Mouse (Mus musculus) gastrocnemius, postnatal 25 days (tissue): ENCODE results near the gene Crlf1. TPM values are rescaled to one million over a fixed set of nuclear protein-coding genes. Genes with fewer than 3 reads are reported as not detected.

Experiments
- DNase-seq: peaks from one replicate; pipeline ENCODE4 v3.0.0; 2022
- total RNA-seq, 2 experiments: library from RNA; stranded (reverse); gene quantifications; 1 replicate in 1 of 2; 2 replicates in 1 of 2; pipeline ENCODE4 v1.2.3; 2021

Crlf1 gene
- total RNA-seq, 2 experiments from 2014 or later: 1.7 to 3.8 TPM

DNA sequence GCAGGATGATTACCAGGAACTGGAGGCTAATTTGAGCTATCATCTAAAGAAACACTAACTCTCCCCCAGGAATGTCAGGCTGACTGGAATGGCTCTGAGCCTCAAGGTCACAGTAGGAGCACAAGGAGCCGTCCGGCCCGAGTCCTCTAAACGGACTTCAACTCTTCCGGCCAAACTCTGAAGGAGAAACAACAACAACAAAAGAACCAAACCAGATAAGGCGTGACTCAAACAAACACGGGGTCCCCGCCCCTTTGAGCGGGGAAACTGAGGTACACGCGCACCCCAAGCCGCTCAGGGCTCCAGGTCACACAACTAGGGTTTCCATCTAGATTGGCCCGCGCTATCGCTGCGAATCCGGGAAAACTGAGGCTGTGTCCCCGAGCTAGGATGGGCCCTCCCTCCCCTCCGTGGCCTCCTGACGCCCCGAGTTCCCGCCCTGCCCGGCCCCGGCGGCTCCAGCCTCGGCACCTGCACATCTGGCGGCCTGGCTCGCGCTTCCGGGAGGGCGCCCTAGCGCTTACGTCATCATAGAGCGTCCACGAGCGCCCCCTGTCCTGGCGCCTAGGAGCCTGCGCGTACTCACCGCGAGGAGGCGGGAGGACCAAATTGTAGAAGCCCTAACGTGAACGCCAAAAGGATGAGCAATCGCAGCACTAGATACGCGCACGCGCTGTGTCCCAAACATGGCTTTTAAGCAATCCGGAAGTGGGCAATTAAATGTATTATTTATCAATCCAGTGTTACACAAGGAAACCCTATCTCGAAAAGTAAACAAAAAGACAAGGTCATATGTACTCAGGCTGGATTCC, 29.8 kb downstream of the Crlf1 start:
- DNase-seq: peak; percentile 95

DNA sequence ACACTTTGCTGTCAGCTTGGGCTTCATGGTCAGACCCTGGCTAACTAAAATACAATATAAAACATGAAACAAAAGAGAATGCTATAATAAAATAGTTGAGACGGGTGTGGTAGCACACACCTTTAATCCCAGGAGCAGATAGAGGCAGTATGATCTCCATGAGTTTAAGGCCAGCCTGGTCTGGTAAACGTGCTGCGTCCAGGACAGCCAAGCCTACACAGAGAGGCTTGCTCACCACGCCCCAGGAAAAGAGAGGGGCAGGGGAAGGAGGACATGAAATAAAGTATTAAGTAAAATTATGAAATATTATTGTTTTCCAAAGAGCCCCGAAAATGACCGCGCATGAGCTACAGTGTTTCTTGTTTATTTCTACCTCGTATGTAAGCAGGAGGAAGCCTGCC, 34.2 kb downstream of the Crlf1 start:
- DNase-seq: no peak

DNA sequence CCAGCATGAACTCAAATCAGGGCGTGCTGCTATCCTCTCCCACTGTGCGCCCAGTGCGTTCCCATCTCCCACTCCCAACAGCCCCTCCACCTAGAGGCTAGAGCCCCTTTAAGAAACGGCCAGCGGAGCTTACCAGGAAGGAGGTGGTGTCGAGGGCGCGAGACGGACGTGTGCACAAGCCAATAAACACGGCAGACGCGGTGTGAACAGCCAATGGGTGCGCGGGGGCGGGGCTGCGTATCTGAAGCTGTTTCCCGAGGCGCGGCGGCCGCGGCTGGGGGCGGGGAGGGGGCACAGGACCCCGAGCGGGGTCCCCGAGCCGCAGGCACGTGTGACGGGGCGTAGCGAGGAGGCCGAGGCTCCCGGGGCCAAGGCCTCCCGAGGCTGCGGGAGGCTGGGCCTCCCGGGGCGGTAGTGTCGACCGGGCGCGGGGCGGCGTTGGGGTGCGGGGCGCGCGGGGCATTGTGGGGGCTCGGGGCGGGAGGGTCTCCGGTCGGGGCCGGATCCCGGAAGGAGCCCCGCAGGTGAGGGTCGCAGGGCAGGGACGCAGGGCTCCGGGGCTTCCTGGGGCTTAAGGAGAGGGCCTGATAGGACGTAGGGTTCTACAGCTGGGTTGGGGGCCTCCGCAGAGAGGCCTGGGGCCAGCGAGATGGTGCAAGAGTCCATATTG, 34.7 kb downstream of the Crlf1 start, which contains the start of the genes Fkbp8 and Kxd1:
Fkbp8 (plus strand) TSS at position 213 of the 670 bp plus-strand sequence.
Kxd1 (minus strand) TSS at position 445 of the 670 bp plus-strand sequence.
- peak; percentile 97 for DNase-seq

DNA sequence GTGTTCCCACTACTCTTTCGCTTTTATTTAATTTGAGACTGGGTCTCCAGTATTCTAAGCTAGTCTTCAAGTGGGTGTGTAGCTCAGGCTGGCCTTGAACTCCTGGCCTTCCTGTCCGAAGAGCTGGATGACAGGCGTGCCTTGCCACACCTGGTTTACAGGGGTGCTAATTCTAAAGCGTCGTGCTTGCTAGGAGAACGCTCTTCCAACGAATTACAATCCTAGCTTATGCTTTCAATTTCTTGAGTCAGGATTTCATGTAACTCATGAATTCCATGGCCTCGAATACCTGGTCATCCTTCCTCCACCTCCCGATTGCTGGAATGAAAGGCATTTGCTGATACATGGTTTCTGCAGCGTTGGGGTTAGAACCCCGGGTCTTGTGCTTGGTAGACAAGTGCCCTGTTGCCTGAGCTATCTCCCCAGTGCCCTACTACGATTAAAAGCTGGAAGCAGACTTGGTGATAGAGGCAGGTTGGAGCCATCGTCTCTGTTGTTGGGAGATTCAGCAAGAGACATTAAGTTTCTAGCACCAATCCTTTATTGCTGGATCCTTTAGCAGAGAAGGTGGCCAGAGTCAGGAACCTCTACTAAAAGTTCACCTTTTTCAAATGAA, 35.3 kb downstream of the Crlf1 start:
- DNase-seq: no peak

DNA sequence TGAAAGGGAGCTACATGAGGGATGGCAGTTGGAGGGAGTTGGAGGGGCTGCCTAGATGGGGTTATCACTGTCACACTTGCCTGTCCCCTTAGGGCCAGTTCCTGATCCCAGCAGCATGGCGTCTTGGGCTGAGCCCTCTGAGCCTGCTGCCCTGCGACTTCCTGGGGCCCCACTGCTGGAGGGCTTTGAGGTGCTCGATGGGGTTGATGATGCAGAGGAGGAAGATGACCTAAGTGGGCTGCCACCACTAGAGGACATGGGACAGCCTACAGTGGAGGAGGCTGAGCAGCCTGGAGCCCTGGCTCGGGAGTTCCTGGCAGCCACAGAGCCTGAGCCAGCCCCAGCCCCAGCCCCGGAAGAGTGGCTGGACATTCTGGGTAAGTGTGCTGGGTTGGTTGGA, 36.3 kb downstream of the Crlf1 start:
- DNase-seq: no peak

DNA sequence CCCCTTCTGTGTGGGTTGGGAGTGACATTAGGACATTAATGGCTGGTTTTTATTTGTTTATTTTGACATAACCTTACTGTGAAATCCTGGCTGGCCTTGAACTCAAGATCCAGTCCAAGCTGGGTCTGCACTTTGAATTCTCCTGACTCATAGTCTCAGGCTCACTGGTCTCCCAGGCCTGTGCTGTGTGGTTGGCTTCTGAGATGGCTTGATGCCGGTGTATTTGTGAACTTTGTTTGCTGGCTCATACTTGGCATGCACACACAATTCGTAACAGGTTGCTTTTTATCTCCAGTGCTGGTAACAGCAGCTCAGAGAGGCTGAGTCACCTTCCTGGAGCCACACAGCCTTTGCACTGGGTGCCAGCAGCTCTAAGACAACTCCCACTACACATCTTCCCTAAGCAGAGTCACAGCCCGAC, 36.8 kb downstream of the Crlf1 start:
- DNase-seq: no peak

DNA sequence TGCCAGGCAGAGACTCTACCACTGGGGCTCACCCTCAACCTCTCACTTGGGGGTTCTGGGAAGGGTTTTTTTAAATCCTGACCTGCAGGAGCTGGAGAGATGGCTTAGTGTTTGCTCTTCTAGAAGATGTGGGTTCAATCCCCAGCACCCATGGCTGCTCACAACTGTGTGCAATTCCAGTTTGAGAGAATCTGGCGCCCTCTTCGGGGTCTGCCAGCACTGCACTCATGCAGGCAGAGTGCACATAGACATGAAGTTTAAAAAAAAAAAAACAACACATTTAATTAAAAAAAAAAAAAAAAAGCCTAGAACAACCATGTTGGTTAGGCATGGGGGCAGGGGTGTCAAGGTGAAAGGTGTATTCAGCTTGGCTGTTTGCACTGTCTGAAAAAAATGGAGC, 37.4 kb downstream of the Crlf1 start:
- DNase-seq: no peak

DNA sequence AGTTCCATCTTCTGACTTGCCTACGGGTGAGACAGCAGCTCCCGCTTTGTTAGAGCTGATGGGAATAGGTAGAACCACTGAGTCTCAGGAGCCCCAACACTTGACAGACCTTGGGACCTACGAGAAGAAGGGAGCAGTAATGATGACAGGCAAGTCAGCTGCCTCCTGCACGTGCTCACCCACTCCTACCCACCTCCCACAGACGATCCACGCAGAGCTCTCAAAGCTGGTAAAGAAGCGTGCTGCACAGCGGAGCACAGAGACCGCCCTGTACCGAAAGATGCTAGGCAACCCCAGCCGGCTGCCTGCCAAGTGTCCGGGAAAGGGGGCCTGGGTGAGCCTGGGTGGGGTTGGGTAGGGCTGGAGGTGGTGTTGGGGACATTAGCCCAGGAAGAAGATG, 41.3 kb downstream of the Crlf1 start:
- no peak for DNase-seq

DNA sequence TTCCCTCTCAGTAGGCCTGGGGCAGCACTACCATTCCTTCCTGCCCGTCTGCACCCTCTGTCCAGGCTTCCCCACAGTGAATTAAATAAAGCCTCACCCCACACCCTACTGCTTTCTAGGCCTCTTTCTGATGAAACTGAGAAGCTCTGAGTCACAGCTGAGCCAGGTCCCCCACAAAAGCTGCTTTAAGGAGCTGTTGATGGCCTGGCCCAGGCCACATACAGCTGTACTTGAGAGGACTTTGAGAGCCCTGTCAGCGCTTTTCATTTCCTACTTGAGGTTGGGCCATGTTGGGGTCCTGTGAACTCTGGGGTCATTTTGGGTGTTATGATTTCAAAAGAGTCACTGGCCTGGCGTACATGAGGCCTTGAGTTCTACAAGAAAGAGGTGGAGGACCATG, 42.3 kb downstream of the Crlf1 start:
- DNase-seq: no peak

DNA sequence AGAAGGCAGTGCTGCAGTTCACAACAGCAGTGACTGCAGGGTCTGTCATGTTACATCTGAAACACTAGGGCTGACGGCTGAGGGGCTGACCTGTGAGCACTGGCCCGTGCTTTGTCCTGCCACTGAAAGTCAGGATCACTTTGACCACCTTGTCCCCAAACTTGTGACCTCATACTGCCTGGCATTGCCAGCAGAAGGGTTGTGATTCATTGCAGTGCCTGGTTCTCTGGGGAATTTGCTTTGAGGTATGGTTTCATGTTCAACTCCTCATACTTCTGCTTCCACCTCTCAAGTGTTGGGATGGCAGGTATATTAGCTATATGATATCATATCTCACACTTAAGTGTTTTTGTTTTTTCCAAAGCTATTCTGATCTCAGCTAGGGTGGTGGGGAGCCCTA, 42.7 kb downstream of the Crlf1 start:
- no peak for DNase-seq

DNA sequence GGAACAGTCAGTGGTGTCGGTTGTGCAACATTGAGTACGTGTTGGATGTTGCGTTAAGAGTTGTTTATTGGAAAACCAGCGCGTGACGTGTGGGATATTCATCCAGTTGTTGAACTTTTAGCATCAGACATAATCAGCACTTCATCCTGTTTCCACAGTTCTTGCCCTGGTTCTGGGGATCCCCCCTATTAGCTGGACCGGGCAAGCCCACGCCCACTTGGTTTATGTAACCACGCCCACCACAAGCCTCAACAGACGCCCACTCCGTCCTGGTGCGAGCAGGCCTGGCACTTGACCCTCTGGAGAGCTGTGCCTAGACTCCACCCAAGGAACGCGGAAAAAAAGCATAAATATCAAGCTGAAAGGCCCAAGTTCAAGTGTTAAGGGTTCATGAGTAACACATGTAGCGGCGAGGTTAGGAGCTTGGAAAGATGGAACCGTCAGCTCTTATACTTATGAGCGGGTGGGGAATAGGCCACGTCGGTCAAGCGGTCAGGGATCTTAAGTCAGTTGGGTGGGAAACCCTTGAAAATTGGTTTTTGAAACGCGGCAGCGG, 45.1 kb downstream of the Crlf1 start:
- peak; percentile 69 for DNase-seq

DNA sequence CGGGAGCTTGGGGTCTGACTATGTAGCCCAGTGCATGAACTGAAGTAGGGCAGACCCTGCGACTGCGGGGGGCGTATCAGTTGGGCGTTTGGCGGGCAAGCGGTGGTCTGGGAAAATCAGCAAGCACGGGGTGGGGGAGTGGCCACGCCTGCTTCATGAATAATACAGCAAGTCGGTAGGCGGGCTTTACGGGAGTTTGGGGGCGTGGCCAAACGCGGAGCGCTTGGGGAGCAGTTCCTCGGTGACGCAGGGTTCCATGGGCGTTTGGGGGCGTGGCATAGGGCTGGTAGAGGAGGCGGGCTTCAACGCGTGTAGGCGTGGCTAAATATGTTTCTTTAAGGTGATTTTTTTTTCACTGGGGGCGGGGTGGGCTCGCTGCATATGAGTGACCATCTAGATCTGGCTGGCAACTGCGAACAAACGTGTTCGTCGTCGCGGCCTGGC, 45.7 kb downstream of the Crlf1 start:
- DNase-seq: peak; percentile 96

DNA sequence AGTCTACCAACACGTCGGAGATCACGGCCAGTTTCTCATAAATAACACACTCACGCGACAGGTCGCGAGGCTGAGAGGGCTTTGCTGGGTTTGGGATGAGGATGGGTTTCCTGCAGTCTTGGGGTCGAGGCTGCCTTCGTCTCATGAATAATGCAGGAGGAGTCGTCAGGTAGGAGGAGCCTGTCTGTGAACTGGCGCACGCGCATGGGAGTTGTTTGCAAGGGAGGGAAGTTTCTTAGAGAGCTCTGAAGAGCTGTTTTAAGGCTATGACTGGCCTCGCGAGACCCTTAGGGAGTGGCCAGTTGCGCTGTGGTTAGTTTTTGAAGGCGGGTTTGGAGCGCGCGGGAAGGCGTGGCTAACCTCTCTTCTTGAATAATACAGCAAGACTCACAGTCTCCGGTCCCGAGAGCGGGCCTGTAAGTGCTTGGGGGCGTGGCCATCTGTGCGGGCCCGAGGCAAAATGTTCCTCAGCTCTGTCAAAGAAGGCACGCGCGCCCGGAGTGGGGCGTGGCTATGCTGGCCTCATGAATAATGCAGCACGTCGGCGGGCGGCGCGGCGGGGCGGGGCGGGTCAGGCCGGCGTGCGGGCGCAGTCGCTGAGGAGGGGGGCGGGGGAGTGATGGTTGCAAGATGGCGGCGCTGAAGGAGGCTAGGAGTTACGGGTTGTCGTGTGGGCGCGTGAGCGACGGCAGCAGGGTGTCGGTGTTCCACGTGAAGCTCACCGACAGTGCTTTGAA, 46.3 kb downstream of the Crlf1 start, which contains the start of gene Ell:
Ell (plus strand) TSS at position 381 of the 737 bp plus-strand sequence.
- DNase-seq: peak; percentile 100

DNA sequence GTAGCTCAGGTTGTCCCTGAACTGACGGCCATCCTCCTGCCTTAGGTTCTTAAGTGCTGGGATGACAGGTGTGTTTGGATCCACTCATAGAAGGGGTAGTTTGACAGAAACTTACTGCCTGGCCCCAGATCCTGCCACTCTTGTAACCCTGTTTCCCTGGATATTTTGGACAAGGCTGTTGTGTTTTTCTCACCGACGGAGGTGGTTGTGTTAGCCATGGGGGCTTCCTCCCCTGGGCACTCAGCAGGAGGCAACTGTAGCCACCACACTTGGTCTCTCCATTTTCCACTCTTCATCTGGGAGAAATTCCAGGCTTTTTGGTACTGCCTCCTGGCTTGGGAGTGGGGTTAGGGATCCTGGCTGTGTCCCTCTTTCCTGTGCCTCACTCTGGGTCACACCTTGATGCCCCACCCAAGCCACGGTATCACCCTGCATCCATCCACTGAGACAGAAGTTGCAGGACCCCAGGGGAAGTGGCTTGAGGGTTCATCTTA, 47.1 kb downstream of the Crlf1 start:
- no peak for DNase-seq

DNA sequence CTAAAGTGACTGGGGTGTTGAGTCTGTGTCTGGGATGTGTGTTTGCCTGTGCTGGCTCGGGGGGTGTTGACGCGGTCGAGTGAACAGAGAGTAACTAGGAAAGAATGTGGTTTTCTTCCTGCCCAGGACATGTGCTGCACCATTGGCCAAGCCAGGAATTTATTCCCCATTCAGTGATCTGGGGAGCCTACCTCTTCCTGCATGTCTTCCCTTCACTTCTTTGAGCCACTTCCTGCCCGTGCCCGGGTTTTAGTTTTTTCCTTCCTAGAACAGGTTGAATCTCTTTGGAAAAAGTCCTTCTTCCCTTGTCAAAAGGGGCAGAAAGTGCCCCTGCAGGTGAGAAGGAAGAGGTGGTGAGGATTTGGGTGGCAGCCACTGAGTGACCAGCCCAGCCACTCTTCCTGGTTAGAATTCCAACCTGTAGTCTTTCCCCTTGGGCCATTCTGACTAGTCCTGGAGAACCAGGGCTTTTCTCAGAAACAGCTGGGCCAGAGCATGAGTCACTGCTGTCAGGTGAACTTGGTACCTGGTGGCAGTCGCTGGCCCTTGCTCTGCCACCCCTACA, 47.6 kb downstream of the Crlf1 start:
- peak; percentile 31 for DNase-seq

DNA sequence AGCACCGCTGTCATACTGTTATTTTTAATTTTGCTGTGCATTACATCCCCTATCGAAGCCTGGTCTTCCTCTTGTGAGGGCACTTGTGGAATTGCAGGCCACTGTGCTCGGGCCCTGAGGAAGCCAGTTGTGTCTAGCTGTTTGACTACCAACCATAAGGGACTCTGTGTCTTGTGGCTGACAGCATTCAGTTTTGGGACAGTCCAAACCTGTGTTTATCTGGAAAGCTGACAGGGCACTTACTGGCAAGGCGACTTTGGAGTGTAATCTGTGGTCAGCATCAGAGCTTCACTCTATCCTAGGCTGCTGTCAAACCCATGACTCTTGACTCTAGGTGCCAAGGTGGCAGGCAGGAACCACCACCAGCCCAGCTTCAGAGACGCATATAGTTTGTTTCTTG, 48.1 kb downstream of the Crlf1 start:
- no peak for DNase-seq

DNA sequence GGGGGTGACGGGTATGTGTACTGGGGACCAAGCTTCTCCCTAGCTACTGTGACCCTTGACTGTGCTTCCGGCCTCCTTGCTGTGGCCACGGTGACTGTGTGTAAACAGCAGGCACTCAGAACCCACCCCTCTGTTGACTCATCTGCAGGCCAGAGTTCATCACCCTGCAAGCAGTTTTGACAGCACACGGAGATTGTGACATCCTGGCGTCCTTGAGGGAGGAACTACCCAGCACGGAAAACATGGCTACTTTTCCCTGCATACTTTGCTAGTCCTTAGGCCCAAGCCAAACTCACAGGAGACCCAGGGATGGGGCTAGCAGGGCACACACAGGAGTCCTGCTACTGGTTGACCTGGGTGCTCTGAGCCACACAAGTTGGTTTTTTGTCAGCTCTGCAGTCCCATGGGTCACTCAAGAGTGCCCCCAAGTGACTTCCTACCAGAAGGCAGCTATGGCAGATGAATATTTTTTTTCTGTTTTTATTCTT, 51.3 kb downstream of the Crlf1 start:
- no peak for DNase-seq

DNA sequence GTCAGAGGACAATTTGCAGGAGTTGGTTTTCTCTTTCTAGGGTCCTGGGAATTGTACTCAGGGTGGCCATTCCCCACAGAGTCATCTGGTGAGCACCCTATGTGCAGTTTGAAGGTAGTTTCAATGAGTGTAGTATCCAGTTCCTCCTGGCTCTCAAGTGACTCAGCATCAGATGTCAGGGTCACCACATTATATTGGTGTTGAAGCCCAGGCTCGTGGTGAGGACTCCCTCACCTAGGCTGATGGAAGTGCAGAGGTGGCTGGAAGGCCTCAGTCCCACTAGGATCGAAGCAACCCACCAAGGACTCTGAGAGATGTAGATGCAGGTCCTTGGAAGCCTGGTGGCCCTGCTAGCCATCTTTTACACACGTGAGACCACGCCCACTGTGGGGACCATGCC, 53.5 kb downstream of the Crlf1 start:
- DNase-seq: no peak

DNA sequence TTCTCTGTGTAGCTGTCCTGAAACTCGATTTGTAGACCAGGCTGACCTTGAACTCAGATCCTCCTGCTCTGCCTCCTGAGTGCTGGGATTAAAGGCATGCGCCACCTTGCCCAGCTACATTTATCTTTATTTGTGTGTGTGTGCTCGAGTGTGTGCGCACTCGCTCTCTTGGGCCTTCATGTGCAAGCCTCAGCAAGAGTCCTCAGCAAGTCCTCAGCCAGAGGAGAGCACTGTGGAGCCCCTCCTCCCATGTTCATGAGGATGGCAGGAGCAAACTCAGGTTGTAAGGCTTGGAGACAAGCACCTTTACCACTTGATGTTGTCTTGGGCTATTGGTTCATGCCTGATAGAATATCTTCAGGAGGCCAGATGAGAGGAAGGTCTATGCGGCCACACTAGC, 54.8 kb downstream of the Crlf1 start:
- no peak for DNase-seq

DNA sequence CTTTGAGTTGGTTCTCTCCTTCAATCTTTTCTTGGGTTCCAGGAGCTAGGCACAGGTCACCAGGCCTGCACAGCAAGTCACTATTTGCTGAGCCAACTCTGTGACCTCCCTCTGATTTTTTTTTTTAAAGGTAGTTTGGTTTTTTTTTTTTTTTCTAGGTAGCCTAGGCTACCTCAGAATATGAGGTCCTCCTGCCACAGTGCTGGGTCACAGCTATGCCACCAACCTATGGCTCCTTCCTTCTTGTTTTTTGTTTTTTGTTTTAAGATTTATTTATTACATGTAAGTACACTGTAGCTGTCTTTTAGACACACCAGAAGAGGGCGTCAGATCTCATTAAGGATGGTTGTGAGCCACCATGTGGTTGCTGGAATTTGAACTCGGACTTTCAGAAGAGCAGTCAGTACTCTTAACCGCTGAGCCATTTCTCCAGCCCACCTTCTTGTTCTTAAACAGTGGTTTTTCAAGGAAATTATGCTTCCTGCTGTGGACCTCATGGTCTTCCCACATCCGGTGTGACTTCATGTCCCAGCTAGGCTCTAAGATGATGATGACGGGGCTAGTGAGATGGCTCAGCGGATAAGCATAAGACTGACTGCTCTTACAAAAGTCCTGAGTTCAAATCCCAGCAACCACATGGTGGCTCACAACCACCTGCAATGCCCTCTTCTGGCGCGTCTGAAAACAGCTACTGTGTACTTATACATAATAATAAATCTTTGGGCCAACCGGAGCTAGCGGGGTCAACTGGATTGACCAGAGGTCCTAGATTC, 56.6 kb downstream of the Crlf1 start:
- DNase-seq: no peak
